Mouse (Mus musculus) MEL (cell line): ENCODE measurements around the gene Slc35f6.

Experiments
- CHD2 ChIP-seq: IDR thresholded peaks from 2 replicates; pipeline ENCODE4 v1.6.1; 2011; ENCODE audit warnings: low read length, improper control_type of control experiment
- CTCF ChIP-seq, 3 experiments: IDR thresholded peaks in 2 of 3; conservative IDR thresholded peaks in 1 of 3; 2 replicates each; pipeline ENCODE4 v1.5.1; 2011 to 2012; ENCODE audit warnings: low read length in 3 of 3, low read depth in 2 of 3, mild to moderate bottlenecking in 2 of 3, improper control_type of control experiment in 1 of 3, inconsistent platforms in 1 of 3, mixed read lengths in 1 of 3, moderate library complexity in 1 of 3; ENCODE audit not compliant: control insufficient read depth in 1 of 3, insufficient read depth in 1 of 3, poor library complexity in 1 of 3, severe bottlenecking in 1 of 3
- GATA1 ChIP-seq: IDR thresholded peaks from 2 replicates; pipeline ENCODE4 v1.6.1; 2011; ENCODE audit warnings: low read depth, low read length, improper control_type of control experiment
- MAFK ChIP-seq: IDR thresholded peaks from 2 replicates; pipeline ENCODE4 v1.6.1; 2011; ENCODE audit warnings: low read depth, mild to moderate bottlenecking, low read length, improper control_type of control experiment, borderline replicate concordance
- NELFE ChIP-seq: IDR thresholded peaks from 2 replicates; pipeline ENCODE4 v1.6.1; 2011; ENCODE audit warnings: low read depth, low read length, improper control_type of control experiment
- POLR2A ChIP-seq, 2 experiments: IDR thresholded peaks; 2 replicates each; pipeline ENCODE4 v1.6.1; 2011 to 2012; ENCODE audit warnings: low read length in 2 of 2, mild to moderate bottlenecking in 2 of 2, control low read depth in 1 of 2, improper control_type of control experiment in 1 of 2, low read depth in 1 of 2, moderate library complexity in 1 of 2; ENCODE audit not compliant: control insufficient read depth in 1 of 2, insufficient read depth in 1 of 2, poor library complexity in 1 of 2

DNA sequence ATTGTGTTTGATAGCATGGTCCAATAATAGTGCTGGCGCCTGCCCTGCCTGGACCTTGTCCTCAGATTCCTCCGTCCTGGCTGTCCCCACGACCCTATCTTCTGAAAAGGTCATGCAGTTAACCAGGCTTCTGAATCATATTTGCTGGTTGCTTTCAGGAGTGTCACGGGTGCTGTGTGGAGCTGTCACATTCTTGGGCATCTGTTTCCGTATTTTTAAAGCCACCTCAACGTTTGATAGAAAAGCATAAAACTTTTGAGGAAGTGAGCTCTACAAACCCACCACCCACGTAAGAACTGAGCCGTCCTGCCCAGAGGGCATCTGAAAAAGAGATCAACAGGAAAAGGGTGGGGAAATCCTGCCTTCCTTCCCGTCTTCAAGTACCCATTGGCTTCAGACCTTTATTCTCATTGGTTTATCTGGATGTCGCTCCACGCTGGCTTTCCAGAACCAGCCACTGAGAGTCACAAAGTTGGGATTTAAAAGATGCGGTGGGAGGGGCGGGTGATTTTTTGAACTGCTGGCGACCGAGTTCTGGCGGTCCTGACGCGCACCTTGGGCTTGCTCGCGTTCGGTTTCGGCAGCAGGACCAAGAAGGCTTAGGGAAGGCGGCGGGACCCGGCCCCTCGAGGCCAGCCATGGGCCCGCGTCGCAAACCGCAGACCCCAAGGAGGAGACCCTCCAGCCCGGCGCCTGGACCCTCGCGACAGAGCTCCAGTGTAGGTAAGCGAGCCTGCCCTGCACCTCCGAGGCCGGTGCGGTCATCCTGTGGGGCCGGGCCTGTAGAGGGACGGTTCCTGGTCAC is 18.9 kb downstream of the Slc35f6 start, which contains the start of gene Cenpa:
- peak; percentile 83 to 96 for TF ChIP-seq POLR2A (IDR thresholded peaks at IDR 0.05; ENCODE audit: control insufficient read depth in 1 of 2, insufficient read depth in 1 of 2, low read depth in 1 of 2, low read length in 2 of 2, poor library complexity in 1 of 2)
- peak; percentile 98 for TF ChIP-seq NELFE
- no peak; the same call in 1 of the 2 replicates for TF ChIP-seq GATA1
- peak; percentile 87 for TF ChIP-seq CHD2
- no peak for TF ChIP-seq CTCF (IDR thresholded peaks at IDR 0.05 in 2 of 3, conservative IDR thresholded peaks at IDR 0.05 in 1 of 3; ENCODE audit: control insufficient read depth in 1 of 3, insufficient read depth in 1 of 3, low read depth in 2 of 3, low read length in 3 of 3, poor library complexity in 1 of 3, severe bottlenecking in 1 of 3)
- 0 out of 2 replicates have a peak, but pooled peaks have one; percentile 37 for TF ChIP-seq MAFK
